Mouse (Mus musculus): ENCODE measurements around the gene Zfp346. TPM values are rescaled to one million over a fixed set of nuclear protein-coding genes. Genes with fewer than 3 reads are reported as not detected.

The Zfp346 gene
- total and polyA plus RNA-seq, 3 experiments, result 19.5 to 28.8 TPM; not detected in 1

- Histone ChIP-seq H3K36me3 (ENCODE audit: control insufficient read depth in 1 of 2, insufficient read depth in 2 of 2, low read length in 2 of 2) (peaks cover 0 to 3% of the 10 kb centered on the region in 2 experiments; a peak in 1 of 4 replicates), H3K9me3 (replicated peaks; ENCODE audit: insufficient read depth, low read length) (no peaks in the 10 kb centered on the region), H3K79me2 (ENCODE audit: control insufficient read depth, insufficient read depth, low read length, poor library complexity) (no peaks in the 10 kb centered on the region), H3K4me3 (ENCODE audit: control insufficient read depth in 1 of 2, insufficient read depth in 1 of 2, low read depth in 2 of 2, low read length in 2 of 2) (no peak within 1 kb of the TSS), H3K27ac (ENCODE audit: control insufficient read depth, low read depth, low read length) (no peak within 1 kb of the TSS), H3K27me3 (ENCODE audit: control insufficient read depth in 1 of 2, insufficient read depth in 2 of 2, low read length in 2 of 2) (no peaks in the 10 kb centered on the region), H3K4me1 (ENCODE audit: control insufficient read depth in 1 of 2, insufficient read depth in 2 of 2, low read length in 2 of 2) (no peaks in the 10 kb centered on the region), H3K9ac (ENCODE audit: control insufficient read depth, low read depth, low read length, poor library complexity, severe bottlenecking) (no peak within 1 kb of the TSS)
- no peak for DNase-seq (ENCODE audit: low read depth, low spot score)
- TF ChIP-seq MYC (IDR thresholded peaks at IDR 0.05; ENCODE audit: low read depth, low read length) (no peak), TAL1 (IDR thresholded peaks at IDR 0.05; ENCODE audit: low read length) (no peak), NRF1 (IDR thresholded peaks at IDR 0.05; ENCODE audit: insufficient read depth, low read depth, low read length, poor library complexity, severe bottlenecking) (no peak), ZC3H11A (IDR thresholded peaks at IDR 0.05; ENCODE audit: low read depth, low read length) (no peak), ZNF384 (IDR thresholded peaks at IDR 0.05; ENCODE audit: low read depth, low read length) (no peak), HCFC1 (IDR thresholded peaks at IDR 0.05; ENCODE audit: low read depth, low read length) (no peak), CHD1 (IDR thresholded peaks at IDR 0.05; ENCODE audit: low read depth, low read length) (no peak), CTCF (IDR thresholded peaks at IDR 0.05 in 2 of 3, conservative IDR thresholded peaks at IDR 0.05 in 1 of 3; ENCODE audit: control insufficient read depth in 1 of 3, insufficient read depth in 1 of 3, low read depth in 2 of 3, low read length in 3 of 3, poor library complexity in 1 of 3, severe bottlenecking in 1 of 3) (no peak), SMC3 (IDR thresholded peaks at IDR 0.05; ENCODE audit: low read depth, low read length) (no peak), E2F4 (IDR thresholded peaks at IDR 0.05; ENCODE audit: borderline replicate concordance, low read depth, low read length) (no peak), GATA1 (IDR thresholded peaks at IDR 0.05; ENCODE audit: low read depth, low read length) (no peak), TBP (IDR thresholded peaks at IDR 0.05; ENCODE audit: low read depth, low read length) (no peak), BHLHE40 (IDR thresholded peaks at IDR 0.05; ENCODE audit: borderline replicate concordance, low read depth, low read length) (no peak), RCOR1 (IDR thresholded peaks at IDR 0.05; ENCODE audit: low read depth, low read length) (no peak), MAFK (IDR thresholded peaks at IDR 0.05; ENCODE audit: borderline replicate concordance, low read depth, low read length) (no peak), MYB (IDR thresholded peaks at IDR 0.05; ENCODE audit: low read depth, low read length) (no peak), ZKSCAN1 (IDR thresholded peaks at IDR 0.05; ENCODE audit: low read depth, low read length) (no peak)
Measured at GRCm38 (mm10) chr13:55133448-55133847, 28.3 kb downstream of the Zfp346 start, which contains the start of gene Gm17617. TSS of gene Gm17617 (minus strand) at chr13:55133548.

- no peaks in the 10 kb centered on the region for H3K27me3 ChIP-seq (ENCODE audit: control insufficient read depth in 1 of 2, insufficient read depth in 2 of 2, low read length in 2 of 2)
- no peaks in the 10 kb centered on the region for H3K9me3 ChIP-seq (replicated peaks; ENCODE audit: insufficient read depth, low read length)
- no peak overlapping the region for H3K4me3 ChIP-seq (ENCODE audit: control insufficient read depth in 1 of 2, insufficient read depth in 1 of 2, low read depth in 2 of 2, low read length in 2 of 2)
- H3K79me2 ChIP-seq (ENCODE audit: control insufficient read depth, insufficient read depth, low read length, poor library complexity), result no peaks in the 10 kb centered on the region
- H3K36me3 ChIP-seq (ENCODE audit: control insufficient read depth in 1 of 2, insufficient read depth in 2 of 2, low read length in 2 of 2), result peaks cover 0 to 3% of the 10 kb centered on the region in 2 experiments; a peak in 1 of 4 replicates
- TF ChIP-seq ZNF384 (IDR thresholded peaks at IDR 0.05; ENCODE audit: low read depth, low read length), result peak; percentile 90
- no peak for TF ChIP-seq ETS1 (IDR thresholded peaks at IDR 0.05; ENCODE audit: low read depth, low read length)
- peak; percentile 28 for TF ChIP-seq SMC3 (IDR thresholded peaks at IDR 0.05; ENCODE audit: low read depth, low read length)
- TF ChIP-seq POLR2AphosphoS2 (IDR thresholded peaks at IDR 0.05; ENCODE audit: low read length), result 0 out of 2 replicates have a peak, but pooled peaks have one; percentile 24
- TF ChIP-seq MAZ (IDR thresholded peaks at IDR 0.05; ENCODE audit: low read depth, low read length), result 0 out of 2 replicates have a peak, but pooled peaks have one; percentile 44
- TF ChIP-seq CHD1 (IDR thresholded peaks at IDR 0.05; ENCODE audit: low read depth, low read length), result no peak
- peak; percentile 56 to 70 (median 56) for TF ChIP-seq CTCF (IDR thresholded peaks at IDR 0.05 in 2 of 3, conservative IDR thresholded peaks at IDR 0.05 in 1 of 3; ENCODE audit: control insufficient read depth in 1 of 3, insufficient read depth in 1 of 3, low read depth in 2 of 3, low read length in 3 of 3, poor library complexity in 1 of 3, severe bottlenecking in 1 of 3)
- H3K4me1 ChIP-seq (ENCODE audit: control insufficient read depth in 1 of 2, insufficient read depth in 2 of 2, low read length in 2 of 2), result no peaks in the 10 kb centered on the region
- H3K27ac ChIP-seq (ENCODE audit: control insufficient read depth, low read depth, low read length), result no peak overlapping the region
- no peak overlapping the region for H3K9ac ChIP-seq (ENCODE audit: control insufficient read depth, low read depth, low read length, poor library complexity, severe bottlenecking)
- DNase-seq (ENCODE audit: low read depth, low spot score), result peak; percentile 54
Measured at GRCm38 (mm10) chr13:55135382-55135781, 30.3 kb downstream of the Zfp346 start.
